Mouse (Mus musculus) C2C12 (cell line): Measurements from ENCODE around the gene Rassf3. TPM values are rescaled to one million over a fixed set of nuclear protein-coding genes. Genes with fewer than 3 reads are reported as not detected.

Experiments used
- H3K27me3 ChIP-seq: one replicate; pipeline ENCODE4 v1.6.1; 2011; ENCODE audit not compliant: control insufficient read depth, insufficient read depth, insufficient read length
- H3K36me3 ChIP-seq: one replicate; pipeline ENCODE4 v1.6.1; 2011; ENCODE audit not compliant: control insufficient read depth, insufficient read depth
- H3K4me3 ChIP-seq: one replicate; pipeline ENCODE4 v1.5.1; 2011; ENCODE audit warnings: mild to moderate bottlenecking, control low read depth; ENCODE audit not compliant: poor library complexity, insufficient read depth, severe bottlenecking
- H3K79me2 ChIP-seq: one replicate; pipeline ENCODE4 v1.6.1; 2011; ENCODE audit not compliant: control insufficient read depth, insufficient read depth
- H3K79me3 ChIP-seq: one replicate; pipeline ENCODE4 v1.6.1; 2011; ENCODE audit warnings: low read depth, control low read depth
- H3ac ChIP-seq: one replicate; pipeline ENCODE3; 2011; ENCODE audit warnings: low read depth; ENCODE audit not compliant: control insufficient read depth, insufficient read length
- CEBPB ChIP-seq: IDR thresholded peaks from one replicate; pipeline ENCODE4 v1.6.1; 2011; ENCODE audit warnings: low read depth, mild to moderate bottlenecking, control low read depth, moderate library complexity
- CTCF ChIP-seq: IDR thresholded peaks from one replicate; pipeline ENCODE4 v1.5.1; 2011; ENCODE audit not compliant: control insufficient read depth, insufficient read depth, insufficient read length
- FOSL1 ChIP-seq: IDR thresholded peaks from one replicate; pipeline ENCODE4 v1.8.0; 2011; ENCODE audit warnings: mild to moderate bottlenecking, low read length; ENCODE audit not compliant: poor library complexity, insufficient read depth, severe bottlenecking
- MAX ChIP-seq: IDR thresholded peaks from one replicate; pipeline ENCODE4 v1.6.1; 2011; ENCODE audit warnings: mild to moderate bottlenecking, control low read depth
- MYOD1 ChIP-seq: IDR thresholded peaks from one replicate; pipeline ENCODE4 v1.6.1; 2011; ENCODE audit warnings: low read depth; ENCODE audit not compliant: control insufficient read depth, insufficient read length
- MYOG ChIP-seq: IDR thresholded peaks from one replicate; pipeline ENCODE4 v1.6.1; 2011; ENCODE audit not compliant: control insufficient read depth, insufficient read length; ENCODE audit errors: extremely low read depth
- USF1 ChIP-seq: IDR thresholded peaks from one replicate; pipeline ENCODE4 v1.6.1; 2011; ENCODE audit warnings: low read depth, mild to moderate bottlenecking, control low read depth, moderate library complexity
- polyA plus RNA-seq: library from polyadenylated mRNA; unstranded; fragments of >200 nt; fragmentation: generic; extraction: Trizol; gene quantifications from one replicate; pipeline ENCODE4 v1.2.1, GENCODE M21; 2012; ENCODE audit warnings: missing spikeins

Gene Rassf3
- polyA plus RNA-seq, 1 experiment, result 8.9 TPM

DNA sequence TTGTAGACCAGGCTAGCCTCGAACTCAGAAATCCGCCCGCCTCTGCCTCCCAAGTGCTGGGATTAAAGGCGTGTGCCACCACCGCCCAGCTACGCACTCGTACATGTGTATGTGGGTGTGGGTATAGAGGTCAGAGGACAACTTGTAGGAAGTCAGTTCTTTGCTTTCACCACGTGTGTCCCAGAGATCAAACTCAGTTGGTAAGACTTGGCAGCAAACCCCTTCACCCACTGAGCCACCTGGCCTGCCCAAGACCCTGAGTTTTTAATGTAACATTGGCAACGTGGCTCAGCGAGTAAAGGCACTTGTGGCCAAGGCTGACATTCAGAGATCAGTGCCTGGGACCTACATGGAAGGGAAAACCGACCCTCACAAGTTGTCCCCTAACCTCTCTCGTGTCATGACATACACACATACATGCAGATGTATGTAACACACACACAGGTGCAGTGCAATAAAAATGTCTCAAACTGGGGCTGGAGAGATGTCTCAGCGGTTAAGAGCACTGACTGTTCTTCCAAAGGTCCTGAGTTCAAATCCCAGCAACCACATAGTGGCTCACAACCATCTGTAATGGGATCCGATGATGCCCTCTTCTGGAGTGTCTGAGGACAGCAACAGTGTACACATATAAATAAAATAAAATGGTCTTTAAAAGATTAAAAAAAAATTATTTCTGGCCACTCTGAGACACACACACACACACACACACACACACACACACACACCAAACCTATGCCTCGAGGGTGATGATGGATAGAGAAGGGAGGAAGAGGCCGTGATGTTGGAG lies 31.8 kb upstream of the Rassf3 start:
- H3ac ChIP-seq, result no peak overlapping the region
- H3K4me3 ChIP-seq, result no peak overlapping the region
- H3K36me3 ChIP-seq, result no peaks in the 10 kb centered on the region
- TF ChIP-seq MAX (no peak), MYOG (no peak), MYOD1 (no peak), USF1 (no peak), CEBPB (no peak), FOSL1 (no peak), CTCF (no peak)
- H3K27me3 ChIP-seq, result no peaks in the 10 kb centered on the region
- no peaks in the 10 kb centered on the region for H3K79me3 ChIP-seq
- no peaks in the 10 kb centered on the region for H3K79me2 ChIP-seq

DNA sequence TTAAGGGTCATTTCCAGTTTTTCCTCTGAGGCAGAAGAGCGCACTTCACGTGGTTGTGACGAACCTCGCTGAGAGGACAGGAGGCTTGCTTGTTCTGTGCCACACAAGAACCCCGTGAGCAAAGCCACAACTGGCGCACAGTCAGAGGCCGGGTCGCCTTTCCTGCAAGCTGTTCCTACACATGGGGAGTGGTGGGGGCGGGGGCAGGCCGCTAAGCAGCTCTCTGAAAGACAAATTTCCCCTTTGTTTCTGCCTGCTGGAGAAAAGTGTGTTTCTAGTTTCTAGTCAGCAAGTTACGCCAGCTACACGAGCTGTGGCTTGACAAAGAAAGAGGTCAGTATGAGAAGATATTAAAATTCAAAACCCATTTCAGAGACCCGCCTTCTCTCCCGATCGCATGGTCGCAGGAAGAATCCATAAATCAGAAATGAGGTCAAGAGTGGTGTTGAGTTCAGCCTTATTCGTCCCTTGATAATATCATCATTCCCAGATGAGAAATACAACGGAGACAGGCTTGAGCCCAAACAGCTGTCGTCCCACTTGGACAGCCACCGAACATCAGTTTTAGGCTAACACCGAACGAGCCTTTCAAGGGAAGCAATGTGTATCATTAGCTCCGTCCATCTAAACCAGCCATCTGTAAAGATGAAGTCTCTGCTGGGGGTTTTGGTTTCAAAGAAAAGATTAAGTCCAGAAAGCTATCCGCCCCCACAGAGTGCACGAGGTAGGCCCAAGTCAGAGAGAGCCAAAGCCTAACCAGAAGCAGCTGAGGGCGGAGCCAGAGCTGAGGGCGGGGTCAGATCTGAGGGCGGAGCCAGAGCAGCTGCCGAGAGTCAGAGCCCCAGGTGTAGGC lies 30.8 kb upstream of the Rassf3 start:
- TF ChIP-seq MYOG (no peak), MYOD1 (no peak), USF1 (no peak), FOSL1 (no peak), MAX (no peak), CEBPB (no peak), CTCF (no peak)
- Histone ChIP-seq H3ac (no peak overlapping the region), H3K79me2 (no peaks in the 10 kb centered on the region), H3K79me3 (no peaks in the 10 kb centered on the region), H3K36me3 (no peaks in the 10 kb centered on the region), H3K4me3 (no peak overlapping the region), H3K27me3 (no peaks in the 10 kb centered on the region)

DNA sequence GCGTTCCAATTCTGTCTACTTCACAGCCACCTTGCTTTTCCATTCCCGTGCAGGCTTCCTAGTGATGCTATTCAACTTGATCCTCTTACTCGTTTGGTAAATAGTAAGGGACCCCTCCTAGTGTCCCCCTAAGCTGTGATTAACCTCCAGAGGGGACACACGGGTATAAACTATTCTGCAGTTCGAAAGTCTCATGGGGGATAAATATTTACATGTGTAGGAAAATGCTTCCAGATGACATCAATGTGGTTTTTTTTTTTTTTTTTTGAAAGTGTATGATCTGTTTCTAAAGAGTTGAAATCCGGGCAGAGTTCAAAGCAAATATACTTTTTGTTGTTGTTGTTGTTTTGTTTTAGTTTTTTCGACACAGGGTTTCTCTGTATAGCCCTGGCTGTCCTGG lies 29.8 kb upstream of the Rassf3 start:
- H3K79me2 ChIP-seq, result no peaks in the 10 kb centered on the region
- TF ChIP-seq CTCF (no peak), FOSL1 (no peak), MYOD1 (no peak), MAX (no peak), MYOG (no peak), USF1 (no peak), CEBPB (no peak)
- no peak overlapping the region for H3ac ChIP-seq
- no peak overlapping the region for H3K4me3 ChIP-seq
- no peaks in the 10 kb centered on the region for H3K36me3 ChIP-seq
- no peaks in the 10 kb centered on the region for H3K27me3 ChIP-seq
- H3K79me3 ChIP-seq, result no peaks in the 10 kb centered on the region

DNA sequence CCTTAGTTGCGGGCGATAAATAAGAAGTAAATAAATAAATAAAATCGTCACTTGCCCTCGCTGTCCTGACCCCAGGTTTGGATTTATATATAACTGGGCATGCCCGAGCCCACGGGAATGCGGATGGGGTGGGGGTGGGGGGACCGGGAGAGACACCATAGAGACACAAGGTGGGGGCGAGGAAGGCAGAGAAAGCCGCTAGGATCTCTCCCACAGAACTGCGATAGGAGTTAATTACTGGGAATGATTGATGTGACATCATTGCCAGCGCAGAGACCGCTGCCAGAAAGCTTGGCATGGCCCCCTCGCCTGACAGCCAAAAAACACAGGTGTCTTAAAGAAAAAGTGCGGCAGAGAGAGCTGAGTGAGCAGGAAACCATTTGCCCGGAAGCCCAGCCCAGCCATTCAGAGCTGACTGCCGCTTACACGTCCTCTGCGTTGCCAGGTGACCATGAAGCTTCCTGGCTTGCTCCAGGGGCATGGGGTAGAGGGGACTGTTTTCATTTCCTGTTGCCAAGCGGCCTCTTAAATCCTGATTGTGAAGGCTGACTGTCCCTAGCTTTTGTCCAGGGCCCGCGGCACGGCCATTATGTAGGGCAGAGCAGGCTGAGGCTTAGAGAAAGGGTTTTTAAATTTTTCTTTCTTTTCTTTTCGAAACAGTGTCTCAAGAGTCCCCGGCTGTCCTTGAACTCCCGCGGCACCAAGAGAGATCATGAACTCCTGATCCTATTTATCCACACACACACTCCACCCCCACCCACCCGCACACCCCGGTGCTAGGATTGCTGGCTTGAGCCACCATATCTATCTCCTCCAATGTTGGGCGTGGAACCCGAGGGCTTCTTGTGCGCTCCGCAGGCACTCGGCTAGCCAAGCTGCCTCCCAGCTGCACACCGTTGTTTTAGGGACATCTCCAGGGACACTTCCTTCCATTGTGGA lies 29.1 kb upstream of the Rassf3 start:
- H3K36me3 ChIP-seq, result no peaks in the 10 kb centered on the region
- H3K27me3 ChIP-seq, result no peaks in the 10 kb centered on the region
- no peaks in the 10 kb centered on the region for H3K79me2 ChIP-seq
- H3K4me3 ChIP-seq, result no peak overlapping the region
- no peaks in the 10 kb centered on the region for H3K79me3 ChIP-seq
- TF ChIP-seq FOSL1 (no peak), MYOD1 (no peak), CTCF (no peak), MYOG (no peak), USF1 (no peak), MAX (no peak), CEBPB (no peak)
- H3ac ChIP-seq, result no peak overlapping the region

DNA sequence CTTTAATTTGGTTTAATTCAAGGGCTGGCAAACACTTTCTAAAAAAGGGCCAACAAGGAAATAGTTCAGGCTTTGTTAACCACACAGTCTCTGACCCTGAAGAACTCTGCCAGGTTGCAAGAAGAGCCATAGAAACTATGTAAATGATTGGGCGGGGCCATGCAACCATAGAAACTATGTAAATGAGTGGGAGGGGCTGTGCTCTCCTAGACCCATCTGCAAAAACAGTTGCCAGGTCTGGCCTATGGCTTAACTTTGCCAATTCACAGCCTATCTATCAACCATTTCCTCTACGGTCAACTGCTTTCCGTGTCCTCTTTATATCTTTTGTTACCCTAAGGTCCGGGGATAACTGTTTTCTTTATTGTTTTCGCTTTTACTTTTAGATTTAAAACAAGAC lies 25.0 kb upstream of the Rassf3 start:
- H3K27me3 ChIP-seq, result no peaks in the 10 kb centered on the region
- H3K36me3 ChIP-seq, result no peaks in the 10 kb centered on the region
- H3ac ChIP-seq, result no peak overlapping the region
- H3K79me3 ChIP-seq, result no peaks in the 10 kb centered on the region
- TF ChIP-seq USF1, result no peak
- TF ChIP-seq FOSL1, result no peak
- no peak for TF ChIP-seq MYOD1
- no peak for TF ChIP-seq CEBPB
- no peak for TF ChIP-seq MYOG
- no peak for TF ChIP-seq MAX
- no peak for TF ChIP-seq CTCF
- H3K4me3 ChIP-seq, result no peak overlapping the region
- H3K79me2 ChIP-seq, result no peaks in the 10 kb centered on the region
